Mouse (Mus musculus) brain, embryonic 14.5 days (tissue): ENCODE results near the gene Upp2.

Source experiments
- CTCF ChIP-seq: fragments of 200-500 bp; IDR thresholded peaks from 2 replicates; pipeline ENCODE4 v1.5.1; 2012; ENCODE audit warnings: inconsistent platforms, mild to moderate bottlenecking, moderate library complexity, borderline replicate concordance; ENCODE audit not compliant: insufficient read depth, insufficient read length; ENCODE audit errors: extremely low read depth
- POLR2A ChIP-seq: fragments of 200-500 bp; IDR thresholded peaks from 2 replicates; pipeline ENCODE4 v1.6.1; 2012; ENCODE audit warnings: mild to moderate bottlenecking, inconsistent platforms, borderline replicate concordance; ENCODE audit not compliant: poor library complexity, insufficient read depth, insufficient read length, severe bottlenecking; ENCODE audit errors: extremely low read depth

DNA sequence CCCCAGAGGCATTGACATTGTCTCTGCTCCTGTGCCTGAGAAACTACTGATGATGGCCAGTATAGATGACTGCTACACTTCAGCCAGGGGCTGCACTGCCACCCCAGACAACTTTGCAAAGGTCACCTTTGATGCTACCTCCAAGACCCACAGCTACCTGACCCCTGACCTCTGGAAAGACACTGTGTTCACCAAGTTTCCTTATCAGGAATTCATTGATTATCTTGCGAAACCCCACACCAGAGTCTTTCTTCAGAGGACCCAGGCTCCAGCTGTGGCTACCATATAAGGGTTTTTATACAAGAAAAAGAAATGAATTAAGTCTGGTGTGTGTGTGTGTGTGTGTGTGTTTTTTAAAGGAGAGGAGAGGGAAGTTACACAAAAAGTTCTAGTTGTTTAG lies 174.1 kb downstream of the Upp2 start:
- TF ChIP-seq POLR2A (no peak), CTCF (no peak)
